Mouse (Mus musculus) adrenal gland, postnatal 25 days (tissue): ENCODE results near the gene Bmp2k. TPM values are rescaled to one million over a fixed set of nuclear protein-coding genes. Genes with fewer than 3 reads are reported as not detected.
"Not testable (repeated sequence)": the region's sequence is repeated elsewhere in the genome, so short reads cannot be mapped to it uniquely, and the experiment has no call there.

Experiments used
- DNase-seq: peaks from one replicate; pipeline ENCODE4 v3.0.0; 2021; ENCODE audit warnings: mixed read lengths
- total RNA-seq: library from RNA; stranded (reverse); gene quantifications from 2 replicates; pipeline ENCODE4 v1.2.3, GENCODE M21; 2021

Gene Bmp2k
- total RNA-seq, 1 experiment from 2014 or later: 28.8 TPM

DNA sequence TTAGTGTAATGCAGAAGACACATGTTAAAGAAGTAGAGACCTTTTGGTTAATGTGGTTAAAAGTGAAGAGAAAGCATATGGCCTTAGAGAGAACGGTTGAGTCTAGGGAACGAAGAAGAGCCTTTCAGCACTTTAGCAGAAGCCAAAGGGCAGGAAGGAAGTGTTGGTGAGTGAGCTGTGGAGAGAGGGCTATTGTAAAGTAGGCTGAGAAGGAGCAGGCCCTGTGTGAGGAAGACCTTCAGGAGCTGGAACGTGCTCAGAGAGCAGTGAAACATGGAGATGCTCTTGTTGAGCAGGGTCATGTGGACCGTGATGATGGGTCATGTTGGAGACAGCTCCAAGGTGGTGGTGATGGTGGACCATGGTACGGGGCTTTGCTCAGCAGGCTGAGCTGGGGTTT, 4.8 kb downstream of the Bmp2k start:
- no peak for DNase-seq

DNA sequence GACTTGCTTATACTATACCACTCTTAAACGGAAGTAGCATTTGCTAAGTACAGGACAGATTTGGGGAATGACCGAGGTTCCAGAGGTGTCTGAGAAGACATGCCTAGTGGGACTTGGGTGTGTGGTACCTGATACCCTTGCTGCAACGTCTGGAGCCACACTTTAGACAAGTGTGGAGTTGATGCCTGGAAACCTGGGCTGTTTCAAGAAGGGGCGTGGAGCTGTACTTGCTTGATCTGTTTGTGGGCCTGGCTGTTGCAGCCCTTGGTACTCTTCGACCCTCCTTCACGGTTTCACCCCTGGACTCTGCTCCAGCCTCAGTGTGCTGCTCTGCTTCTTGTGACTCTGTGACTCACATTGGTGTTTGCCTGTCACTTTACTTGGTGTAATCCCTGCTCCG, 5.4 kb downstream of the Bmp2k start:
- no peak for DNase-seq

DNA sequence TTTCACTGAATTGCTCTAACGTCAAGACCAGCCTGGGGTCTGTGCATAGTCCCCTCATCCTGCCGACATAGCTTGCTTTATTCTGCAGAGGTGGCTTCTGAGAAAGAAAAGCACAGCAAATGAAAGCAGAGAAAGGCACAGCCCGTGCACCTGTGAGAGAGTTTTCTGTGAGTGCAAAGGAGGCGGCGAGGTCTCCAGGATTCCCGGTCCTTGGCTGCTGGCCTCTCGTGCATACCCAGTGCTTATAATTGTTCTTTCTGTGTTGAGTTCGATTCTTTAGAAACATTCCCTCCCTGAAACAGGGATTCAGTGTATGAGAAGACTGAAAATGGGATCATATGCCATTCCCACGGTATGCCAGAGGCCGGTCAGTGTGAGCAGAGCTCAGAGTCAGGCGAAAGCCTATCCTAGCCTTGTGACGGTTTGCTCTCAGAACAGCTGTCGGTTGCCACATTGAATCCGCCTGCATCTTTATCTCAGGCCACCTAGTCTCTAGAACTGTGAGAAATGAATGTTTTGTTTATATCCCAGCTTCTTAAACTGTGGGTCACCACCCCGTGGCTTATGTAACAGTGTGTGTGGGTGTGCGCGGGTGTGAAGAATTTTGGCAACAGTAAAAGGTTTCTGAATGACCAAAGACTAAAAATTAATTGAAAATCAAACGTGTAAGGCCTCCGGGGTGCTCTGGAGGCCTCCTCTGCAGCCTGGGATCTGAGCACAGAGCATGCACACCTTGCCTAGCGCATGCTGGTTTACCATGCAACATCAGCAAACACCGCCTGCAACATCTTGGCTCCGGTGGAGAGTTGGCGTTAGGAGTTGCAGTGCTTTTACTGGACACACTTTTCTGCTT, 6.9 kb downstream of the Bmp2k start:
- DNase-seq: no peak

DNA sequence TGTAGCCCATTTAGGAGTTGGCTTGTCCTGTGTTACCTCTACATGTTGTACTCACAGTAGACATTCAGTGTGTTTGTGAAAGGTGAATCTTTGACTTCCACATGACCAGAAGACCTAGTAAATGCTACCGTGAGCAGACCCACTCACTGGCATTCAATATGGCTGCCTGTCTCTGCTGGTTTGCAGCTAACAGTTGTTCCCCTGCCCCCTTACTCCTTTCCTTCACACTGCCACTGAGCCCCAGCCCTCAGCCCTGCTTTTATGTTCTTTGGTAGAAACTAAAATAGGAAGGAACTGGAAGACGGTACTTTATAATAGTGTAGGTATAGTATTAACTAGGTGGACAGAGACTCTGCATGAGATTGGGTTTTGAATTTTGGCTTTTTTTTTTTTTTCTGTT, 8.4 kb downstream of the Bmp2k start:
- no peak for DNase-seq

DNA sequence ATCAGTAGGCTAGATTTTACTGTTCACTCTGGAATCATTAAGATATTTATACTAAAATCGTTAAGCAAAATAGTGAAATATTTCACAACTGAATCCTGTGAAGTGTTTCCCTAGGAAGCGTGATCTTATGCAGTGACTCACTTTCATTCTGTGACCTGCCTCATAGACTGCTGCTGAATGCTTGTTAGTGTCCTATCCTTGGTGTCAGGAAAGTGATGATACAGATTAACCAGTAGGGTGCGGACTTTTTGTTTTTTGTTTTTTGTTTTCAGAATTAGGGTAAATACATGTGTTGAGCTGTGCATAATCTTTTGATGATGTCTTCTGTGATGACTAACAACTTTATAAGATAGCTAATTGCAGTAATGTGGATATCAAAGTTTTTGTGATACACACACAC, 9.4 kb downstream of the Bmp2k start:
- DNase-seq: no peak

DNA sequence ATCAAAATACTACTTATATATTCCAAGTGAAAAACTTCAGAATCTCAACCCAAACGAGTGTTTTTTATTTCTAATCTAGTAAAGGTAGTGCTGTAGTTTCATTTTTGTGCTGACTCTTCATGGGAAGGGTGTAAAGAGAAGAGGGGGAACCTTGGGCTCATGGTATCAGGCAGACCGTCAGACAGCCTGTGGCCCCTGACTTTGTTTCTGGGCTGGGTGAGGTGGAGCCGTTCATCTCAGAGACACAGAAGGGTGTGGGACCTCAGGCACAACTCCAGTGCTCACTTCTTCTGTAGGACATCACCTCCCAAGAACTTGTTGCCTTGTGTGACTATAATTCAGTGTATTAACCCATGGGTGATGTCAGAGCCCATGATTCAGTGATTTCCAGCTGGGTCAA, 10.0 kb downstream of the Bmp2k start:
- no peak for DNase-seq

DNA sequence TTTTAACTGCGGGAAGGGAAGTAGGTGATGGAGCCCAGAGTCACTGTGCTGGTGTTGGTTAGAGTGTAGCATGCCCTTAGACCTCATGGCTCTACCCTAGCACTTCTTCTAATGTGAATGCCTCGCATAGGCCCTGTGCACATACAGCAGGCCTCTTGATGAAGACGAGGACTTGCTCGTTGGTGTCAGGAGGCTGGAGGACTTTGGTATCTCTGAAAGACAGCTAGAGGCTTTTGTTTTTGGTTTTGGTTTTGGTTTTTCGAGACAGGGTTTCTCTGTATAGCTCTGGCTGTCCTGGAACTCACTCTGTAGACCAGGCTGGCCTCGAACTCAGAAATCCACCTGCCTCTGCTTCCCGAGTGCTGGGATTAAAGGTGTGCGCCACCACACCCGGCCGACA, 11.7 kb downstream of the Bmp2k start:
- DNase-seq: not testable (repeated sequence)

DNA sequence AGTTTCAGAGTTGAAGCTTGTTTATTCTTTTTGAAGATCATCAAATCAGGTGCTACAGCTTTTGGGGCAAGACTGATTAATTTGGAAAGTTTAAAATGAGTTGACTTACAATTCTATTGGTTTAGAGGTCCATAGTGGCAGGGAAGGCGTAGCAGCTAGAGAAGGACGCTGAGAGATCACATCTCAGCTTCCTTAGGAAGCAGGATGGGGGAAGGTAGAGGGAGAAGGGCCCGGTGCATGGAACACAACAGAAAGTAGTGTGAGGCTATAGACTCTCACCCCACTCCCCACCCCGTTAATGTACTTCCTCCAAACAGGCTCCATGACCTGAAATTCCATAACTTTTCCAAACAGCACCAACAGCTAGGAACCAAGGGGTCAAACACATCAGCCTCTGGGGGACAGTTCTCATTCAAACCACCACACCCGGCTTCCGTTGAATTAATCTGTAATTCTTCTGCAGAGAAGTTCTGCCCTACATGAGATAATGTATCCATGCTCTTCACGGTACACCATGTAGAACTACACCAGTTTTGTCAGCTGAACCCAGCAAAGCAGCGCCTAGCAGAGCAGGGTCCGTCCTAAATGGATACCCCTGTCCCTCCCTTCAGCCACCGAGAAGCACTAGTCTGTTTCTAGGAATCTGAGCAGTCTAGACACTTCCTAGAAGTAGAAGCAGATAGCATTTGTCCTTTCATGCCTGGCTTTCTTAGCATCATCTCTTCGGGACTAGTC, 12.3 kb downstream of the Bmp2k start:
- no peak for DNase-seq

DNA sequence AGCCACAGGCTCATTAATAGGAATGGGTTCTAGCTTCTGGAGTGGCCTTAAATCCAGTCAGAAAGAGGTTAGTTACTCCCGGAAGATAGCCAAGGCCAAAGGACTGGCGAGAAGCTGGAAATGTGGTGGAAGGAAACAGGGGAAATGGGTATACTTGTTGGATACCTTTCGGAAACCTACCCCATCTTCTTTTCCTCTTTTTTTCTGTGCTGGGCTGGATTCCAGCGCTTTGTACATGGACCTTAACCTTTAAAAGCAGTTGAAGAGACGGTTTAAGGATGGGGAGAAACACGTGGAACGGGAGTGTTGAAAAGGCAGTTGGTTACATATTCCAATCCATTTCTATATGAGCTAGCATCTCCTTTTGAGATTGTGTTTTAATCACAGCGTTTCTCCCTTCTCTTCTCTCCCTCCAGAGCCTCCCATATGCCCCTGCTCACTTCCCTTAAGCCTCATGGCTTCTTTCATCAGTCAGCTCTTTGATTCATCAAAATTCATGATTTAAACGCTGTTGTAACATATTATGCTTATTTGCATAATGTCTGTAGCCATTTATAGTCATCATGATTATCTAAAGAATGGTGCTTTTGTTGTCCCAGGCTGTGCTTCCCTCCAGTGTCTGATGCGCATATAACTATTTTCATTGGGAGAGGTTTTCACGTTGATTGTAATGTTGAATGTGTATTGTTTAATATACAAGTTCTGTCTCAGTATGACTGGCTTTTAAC, 18.5 kb downstream of the Bmp2k start:
- no peak for DNase-seq

DNA sequence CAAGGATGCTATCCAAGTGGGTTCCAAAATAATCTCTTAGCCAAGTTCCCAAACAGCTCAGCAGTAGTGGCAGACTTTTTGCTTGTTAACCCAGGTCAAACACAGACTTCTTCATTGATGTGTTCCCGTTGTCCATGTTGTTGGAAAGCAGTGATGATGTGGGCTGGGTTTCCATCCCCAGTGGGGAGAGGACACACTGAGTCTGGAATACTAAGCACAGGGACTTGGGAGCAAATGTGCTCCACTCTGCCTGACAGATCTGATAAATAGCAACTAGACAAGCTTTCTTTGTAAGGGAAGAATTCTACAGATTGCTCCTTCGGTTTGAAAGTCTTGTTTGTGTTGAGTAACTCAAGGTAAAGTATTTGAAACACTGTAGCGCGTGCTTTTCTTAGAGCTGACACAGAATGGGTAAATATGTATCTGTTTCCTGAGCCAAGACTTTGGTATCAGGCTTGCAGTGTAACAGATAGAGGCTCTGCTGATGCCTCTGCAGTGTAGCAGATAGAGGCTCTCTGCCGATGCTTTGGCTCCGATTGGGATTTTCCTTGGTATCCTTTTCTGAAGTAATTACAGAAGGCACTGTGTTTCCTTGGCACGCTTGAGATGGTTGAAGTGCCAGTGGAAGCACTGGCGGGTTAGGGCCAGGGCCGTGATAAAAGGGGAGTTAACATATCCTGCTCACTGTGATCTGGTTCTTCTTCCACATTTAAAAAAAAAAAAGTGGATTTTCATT, 19.5 kb downstream of the Bmp2k start:
- no peak for DNase-seq

DNA sequence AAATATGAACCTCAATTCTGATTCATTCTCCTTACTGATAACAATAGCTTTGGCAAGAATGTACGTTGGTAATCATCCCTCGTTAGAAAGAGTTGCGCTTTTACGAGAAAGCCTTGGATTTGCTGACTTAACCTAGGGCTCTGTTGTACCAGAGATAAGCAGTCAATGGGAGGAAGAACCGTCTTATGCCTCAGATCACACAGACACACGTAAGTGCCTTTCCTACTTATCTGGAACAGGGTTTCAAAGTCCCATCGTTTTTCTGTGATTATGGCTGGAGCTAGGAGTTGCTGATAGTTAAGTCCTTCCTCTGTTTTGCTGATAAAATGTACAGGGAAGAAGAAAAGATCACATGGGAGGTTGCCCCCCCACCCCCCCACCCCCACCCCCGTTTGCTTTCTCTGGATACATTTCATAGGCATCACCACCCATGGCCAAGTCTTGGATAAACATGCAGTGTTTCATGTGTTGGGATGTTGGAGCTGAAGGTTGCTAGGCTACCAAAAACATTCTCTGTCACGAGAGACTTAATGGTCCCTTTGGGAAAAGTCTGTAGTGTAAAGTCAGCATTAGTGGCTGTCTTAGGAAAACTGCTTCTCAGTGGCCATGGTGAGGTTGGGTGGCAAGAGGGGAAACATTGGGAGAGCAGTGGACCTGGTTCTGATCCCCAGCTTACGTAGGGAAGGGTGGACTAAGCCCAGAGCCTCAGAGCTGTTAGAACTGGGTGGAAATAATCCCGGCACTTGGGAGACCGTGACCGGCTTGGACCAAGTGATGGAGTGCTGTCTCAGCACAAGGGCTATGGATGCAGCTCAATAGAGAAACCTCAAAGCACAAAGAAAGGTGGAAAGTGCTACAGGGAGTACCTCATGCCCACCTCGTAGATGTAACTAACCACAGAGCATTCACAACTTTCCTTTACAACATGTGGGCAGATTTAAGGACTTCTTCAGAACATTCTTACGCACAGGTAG, 25.1 kb downstream of the Bmp2k start:
- no peak for DNase-seq

DNA sequence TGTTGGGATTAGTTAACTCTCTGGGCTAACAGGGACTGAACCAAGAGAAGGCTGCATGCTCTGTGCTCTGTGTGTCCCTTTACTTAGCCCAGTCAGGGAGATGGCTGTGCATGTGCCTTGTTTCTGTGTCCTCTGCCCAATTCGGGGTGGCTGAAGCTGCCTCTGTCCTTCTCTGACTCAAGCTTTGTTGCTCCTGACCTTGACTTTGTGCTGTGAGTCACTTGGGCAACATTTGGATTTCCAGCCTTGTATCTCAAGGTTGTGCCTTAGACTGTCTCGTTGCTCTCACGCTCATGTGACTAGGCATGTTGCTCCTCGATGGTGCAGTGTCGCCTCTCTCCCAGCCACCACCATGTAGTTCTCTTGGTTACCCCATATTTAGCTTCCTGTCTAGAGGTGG, 27.3 kb downstream of the Bmp2k start:
- peak; percentile 43 for DNase-seq

DNA sequence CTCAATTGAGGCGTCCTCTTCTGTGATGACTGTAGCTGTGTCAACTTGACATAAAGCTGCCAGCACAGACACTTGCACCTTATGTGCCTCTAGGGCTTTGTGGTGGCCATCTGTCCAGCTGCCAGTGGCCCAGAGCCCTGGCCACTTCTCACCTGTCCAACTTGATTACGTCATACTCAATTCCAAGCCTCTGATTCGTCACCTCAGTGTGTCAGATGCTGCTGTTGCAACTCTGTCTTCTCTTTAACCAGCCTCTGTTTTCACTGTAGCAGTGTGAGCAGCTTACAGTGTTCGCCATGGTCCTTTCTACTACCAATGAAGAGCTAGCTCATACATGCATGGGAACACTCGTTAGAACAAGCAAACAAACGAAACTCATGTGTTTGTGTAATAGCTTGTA, 28.2 kb downstream of the Bmp2k start:
- no peak for DNase-seq

DNA sequence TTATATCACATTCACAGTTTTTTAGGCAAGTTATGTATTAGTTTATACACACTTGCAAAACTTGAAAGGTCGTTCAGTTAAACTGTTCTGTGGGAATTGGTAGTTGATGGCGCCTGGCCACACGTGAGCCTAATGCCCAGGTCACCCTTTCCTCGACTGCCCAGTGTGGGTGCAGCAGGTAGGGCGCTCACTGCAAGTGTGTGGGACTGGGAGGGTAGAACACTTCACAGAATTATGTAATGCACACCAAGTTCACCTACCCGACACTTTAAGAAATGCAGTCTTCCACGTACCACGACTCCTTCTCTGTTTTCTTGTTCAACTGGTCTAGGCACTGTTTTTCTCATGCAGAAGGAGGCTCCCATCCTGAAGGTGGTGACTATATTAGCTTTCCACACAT, 30.5 kb downstream of the Bmp2k start:
- no peak for DNase-seq

DNA sequence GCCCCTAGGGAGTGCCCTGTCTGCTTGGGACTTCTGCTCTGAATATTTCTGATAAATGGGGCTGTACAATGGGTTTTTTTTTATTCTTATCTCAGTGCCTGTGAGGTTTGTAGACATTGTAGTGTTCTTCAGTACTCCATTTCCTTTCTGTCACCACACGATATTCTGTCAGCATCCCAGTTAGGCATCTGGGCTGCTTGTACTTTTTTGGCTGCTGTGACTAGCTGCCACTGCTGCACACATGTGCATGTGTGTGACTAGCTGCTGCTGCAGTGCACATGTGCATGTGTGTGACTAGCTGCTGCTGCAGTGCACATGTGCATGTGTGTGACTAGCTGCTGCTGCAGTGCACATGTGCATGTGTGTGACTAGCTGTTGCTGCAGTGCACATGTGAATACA, 31.4 kb downstream of the Bmp2k start:
- not testable (repeated sequence) for DNase-seq

DNA sequence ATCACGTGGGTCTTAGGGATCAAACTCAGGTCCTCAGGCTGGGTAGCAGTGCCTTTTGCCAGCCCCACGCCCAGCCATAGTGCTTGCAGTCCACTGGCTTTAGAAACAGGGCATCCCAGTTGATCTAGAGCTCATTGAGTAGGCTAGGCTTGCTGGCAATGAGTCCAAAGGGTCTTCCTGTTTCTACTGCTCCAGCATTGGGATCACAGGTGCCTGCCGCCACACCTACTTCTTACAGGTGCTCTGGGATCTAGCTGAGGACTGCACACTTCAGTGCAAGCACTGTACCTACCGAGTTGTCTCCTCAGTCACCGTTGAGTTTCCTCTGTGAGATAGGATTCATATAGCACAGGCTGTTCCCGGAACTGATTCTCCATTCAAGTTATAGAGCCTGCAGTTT, 34.3 kb downstream of the Bmp2k start:
- DNase-seq: no peak

DNA sequence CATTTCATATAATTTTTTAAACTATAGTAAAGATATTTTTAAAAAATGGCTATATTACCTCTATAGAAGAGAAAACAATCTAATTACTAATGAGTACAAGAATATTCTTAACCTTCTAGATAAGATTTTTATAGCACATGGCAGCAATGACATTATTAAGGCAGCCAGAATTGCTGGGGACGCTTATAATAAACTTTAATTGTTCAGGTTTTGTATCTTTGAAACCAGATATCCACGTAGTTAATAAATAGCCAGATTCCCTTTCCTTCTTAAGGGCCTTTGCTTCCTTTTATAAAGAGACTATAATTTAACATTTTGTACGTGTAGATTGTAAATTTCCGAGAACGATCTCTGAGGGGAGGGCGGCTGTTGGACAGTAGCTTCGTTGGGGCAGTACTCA, 47.8 kb downstream of the Bmp2k start:
- no peak for DNase-seq

DNA sequence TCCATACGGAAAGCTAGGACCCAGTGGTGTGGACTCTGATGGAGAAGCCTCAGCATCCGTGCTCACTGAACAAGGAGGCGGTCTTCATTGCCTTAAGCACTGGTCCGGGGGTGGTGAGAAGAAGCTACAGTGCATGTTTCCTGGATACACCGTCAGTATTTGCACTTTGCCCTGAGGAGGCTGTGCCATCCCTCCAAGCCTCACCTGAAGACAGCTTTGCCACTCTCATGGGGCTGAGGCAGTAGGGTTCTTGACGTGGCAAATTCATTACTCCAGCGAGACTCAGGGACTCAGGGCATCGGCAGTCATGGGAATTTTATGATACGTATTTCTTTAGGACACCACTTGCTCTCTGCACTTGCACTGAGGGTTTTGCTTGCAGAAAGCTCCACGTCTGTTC, 49.2 kb downstream of the Bmp2k start:
- DNase-seq: no peak

DNA sequence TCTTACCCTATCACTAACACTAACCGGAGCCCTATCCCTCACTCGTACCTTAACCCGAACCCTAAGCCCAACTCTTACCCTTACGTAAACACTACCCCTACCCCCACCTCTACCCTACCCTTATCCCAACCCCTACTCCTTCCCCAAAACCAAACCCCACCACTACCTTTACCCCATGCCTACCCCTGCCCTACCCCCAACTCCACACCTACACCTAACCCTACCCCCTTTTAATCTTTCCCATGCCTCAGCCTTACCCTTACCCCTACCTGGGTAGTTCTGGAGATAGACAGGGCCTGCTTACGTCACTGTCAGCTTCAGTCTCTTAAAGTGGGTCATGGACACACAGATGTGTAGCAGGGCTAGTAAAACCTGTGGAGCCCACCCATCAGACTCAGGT, 51.4 kb downstream of the Bmp2k start:
- no peak for DNase-seq

DNA sequence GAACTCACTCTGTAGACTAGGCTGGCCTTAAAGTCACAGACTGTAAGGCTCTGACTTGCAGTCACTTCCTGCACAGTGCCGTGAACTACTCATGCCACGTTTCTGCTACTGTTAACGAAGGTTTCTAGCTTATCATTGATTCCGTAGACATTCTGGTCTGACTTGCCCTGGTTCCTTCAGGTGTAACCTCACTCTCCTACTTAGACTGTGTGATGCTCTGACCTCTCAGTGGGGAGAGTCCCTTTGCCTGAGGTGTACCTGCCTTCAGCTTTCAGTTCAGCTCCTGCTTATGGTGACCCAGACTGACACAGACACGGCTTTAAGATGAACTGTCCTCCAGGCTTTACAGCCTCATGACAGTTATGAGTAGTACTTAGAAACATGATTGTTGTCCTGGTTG, 56.7 kb downstream of the Bmp2k start:
- no peak for DNase-seq

DNA sequence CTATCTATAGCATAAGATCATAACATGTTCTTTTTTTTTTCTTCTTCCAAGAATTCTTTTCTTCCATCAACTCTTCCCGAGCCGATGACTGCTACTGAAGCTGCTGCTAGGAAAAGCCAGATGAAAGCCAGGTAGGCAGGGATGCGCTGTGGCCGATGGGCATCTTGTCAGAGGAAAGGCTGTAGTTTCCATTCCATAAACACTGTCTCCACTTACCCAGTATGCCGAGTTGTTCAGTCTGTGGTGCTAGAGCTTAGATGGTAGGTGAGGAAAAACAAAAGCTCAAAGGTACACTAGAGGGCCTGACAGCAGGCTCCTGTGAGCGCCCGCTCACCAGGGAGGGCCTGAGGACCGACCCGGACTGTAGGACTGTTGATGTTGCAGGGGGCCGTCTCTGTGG, 57.3 kb downstream of the Bmp2k start:
- DNase-seq: no peak
